Mouse (Mus musculus) midbrain, embryonic 10.5 days (tissue): ENCODE data around the gene Calm1. TPM values are rescaled to one million over a fixed set of nuclear protein-coding genes. Genes with fewer than 3 reads are reported as not detected.

Experiments used
- DNase-seq: peaks from one replicate; pipeline ENCODE4 v3.0.0-alpha.2; 2017; ENCODE audit warnings: low spot score
- H3K27ac ChIP-seq: fragments of 300-500 bp; sonication (generic); replicated peaks from 2 replicates; pipeline ENCODE4 v1.5.1; 2016; ENCODE audit warnings: mild to moderate bottlenecking
- H3K27me3 ChIP-seq: fragments of 300-500 bp; sonication (generic); 2 replicates; pipeline ENCODE4 v1.6.1; 2016; ENCODE audit warnings: low read depth, mild to moderate bottlenecking; ENCODE audit not compliant: poor library complexity, severe bottlenecking
- H3K36me3 ChIP-seq: fragments of 300-500 bp; sonication (generic); 2 replicates; pipeline ENCODE4 v1.6.1; 2016; ENCODE audit warnings: mild to moderate bottlenecking, moderate library complexity
- H3K4me1 ChIP-seq: fragments of 300-500 bp; sonication (generic); 2 replicates; pipeline ENCODE4 v1.6.1; 2016
- H3K4me3 ChIP-seq: fragments of 300-500 bp; sonication (generic); 2 replicates; pipeline ENCODE4 v1.5.1; 2016; ENCODE audit warnings: mild to moderate bottlenecking, moderate library complexity
- H3K9me3 ChIP-seq: fragments of 300-500 bp; sonication (generic); replicated peaks from 2 replicates; pipeline ENCODE4 v1.6.1; 2016; ENCODE audit warnings: mild to moderate bottlenecking
- WGBS: fragments of 180-500 bp; shearing (Covaris S2); methylation state at CpG from one replicate; pipeline ENCODE4 v1.1.7; 2016; 5-methylcytosine and 5-hydroxymethylcytosine counted together
- polyA plus RNA-seq: library from polyadenylated mRNA; unstranded; fragments of >200 nt; fragmentation: Nextera tagmentation; extraction: Ambion mirVana; gene quantifications from 2 replicates; pipeline ENCODE4 v1.2.1, GENCODE M21; 2016

The Calm1 gene
- 1,473 and 1,491 TPM in 2 replicates for polyA plus RNA-seq

DNA sequence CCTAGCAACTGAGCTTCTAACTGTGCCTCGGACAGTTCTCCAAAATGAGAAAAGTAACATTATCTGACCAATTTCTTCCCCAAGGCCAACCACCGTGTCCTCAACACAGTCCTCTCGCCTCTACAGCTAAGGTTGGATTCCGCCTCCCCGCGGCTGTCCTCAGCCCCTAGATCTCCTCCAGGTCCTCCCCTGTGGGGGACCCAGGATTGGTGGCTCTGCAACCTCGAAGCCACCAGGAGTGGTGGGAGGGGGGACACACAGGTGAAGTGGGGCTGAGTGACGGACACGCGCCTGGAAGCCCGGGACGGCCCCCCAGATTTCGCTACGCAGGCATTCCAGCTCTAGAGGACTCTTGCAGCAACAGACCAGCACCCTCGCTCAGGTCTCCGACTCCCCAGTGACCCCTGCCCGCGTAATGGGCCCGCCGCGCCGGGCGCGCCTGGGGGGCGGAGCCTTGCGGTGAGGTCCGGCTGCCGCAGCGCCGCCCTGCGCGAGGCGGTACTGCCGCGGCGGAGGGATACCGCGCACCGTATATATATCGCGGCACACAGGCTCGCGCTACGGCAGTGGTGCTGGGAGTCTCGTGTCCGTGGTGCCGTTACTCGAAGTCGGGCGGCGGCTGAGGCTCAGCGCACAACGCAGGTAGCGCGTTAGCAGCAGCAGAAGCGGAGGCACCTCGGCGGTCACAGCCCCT lies at the start of gene Calm1:
TSS of gene Calm1 (plus strand) at position 469 of the 694 bp plus-strand sequence.
- Histone ChIP-seq H3K27ac (peak within 1 kb of the TSS; percentile 94), H3K4me1 (peaks cover 32% of the 10 kb centered on the region)

GRCm38 (mm10) chr12:100152466-100152865 lies 46.8 kb upstream of the Calm1 start:
- H3K9me3 ChIP-seq = no peaks in the 10 kb centered on the region
- 94% methylated on average over 7 of the region's 7 CpGs for WGBS
- H3K27me3 ChIP-seq = no peaks in the 10 kb centered on the region
- no peak for DNase-seq
- H3K4me3 ChIP-seq = no peak overlapping the region
- no peaks in the 10 kb centered on the region for H3K4me1 ChIP-seq
- peaks cover 39% of the 10 kb centered on the region for H3K36me3 ChIP-seq
- no peak overlapping the region for H3K27ac ChIP-seq

More for the DNA sequence above, at the start of gene Calm1:
- H3K27me3 ChIP-seq = no peaks in the 10 kb centered on the region; the same call in 1 of the 2 replicates
- under 1% methylated on average over 58 of the region's 58 CpGs for WGBS
- H3K4me3 ChIP-seq = peak within 1 kb of the TSS; percentile 100
- DNase-seq = peak; percentile 94
- no peaks in the 10 kb centered on the region for H3K9me3 ChIP-seq
- H3K36me3 ChIP-seq = peaks cover 19% of the 10 kb centered on the region

- Histone ChIP-seq H3K4me1 (peaks cover 9% of the 10 kb centered on the region), H3K27me3 (no peaks in the 10 kb centered on the region), H3K36me3 (peaks cover 3% of the 10 kb centered on the region; the same call in 1 of the 2 replicates), H3K4me3 (peak within 1 kb of the TSS; percentile 61), H3K27ac (peak within 1 kb of the TSS; percentile 93), H3K9me3 (no peaks in the 10 kb centered on the region)
- WGBS = under 1% methylated on average over 26 of the region's 26 CpGs
- DNase-seq = peak; percentile 91
Observed at GRCm38 (mm10) chr12:100159261-100159975, 39.8 kb upstream of the Calm1 start, which contains the start of gene Nrde2. Nrde2 (minus strand) TSS chr12:100159653.

GRCm38 (mm10) chr12:100164991-100165500 lies 34.2 kb upstream of the Calm1 start:
- no peak overlapping the region for H3K27ac ChIP-seq
- WGBS = 82% methylated on average over 7 of the region's 7 CpGs

DNA sequence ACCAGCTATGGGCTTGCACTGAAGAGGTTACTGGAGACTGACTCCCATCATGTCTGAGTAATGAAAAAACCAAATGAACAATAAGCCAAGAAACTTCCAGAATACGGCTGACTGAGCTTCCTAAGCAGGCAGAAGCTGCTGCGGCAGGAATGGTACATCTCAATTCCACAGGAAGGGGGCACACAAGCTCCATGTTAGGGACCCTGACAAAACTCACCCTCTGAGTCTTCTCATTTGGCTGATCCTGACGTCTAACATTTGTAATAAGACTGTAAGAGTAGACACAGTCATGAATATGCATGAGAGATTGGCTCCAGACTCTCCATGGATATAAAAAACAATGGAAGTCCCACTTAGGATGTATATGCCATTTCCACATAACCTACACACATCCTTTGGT lies 33.1 kb upstream of the Calm1 start:
- 26% methylated on average over 3 of the region's 3 CpGs for WGBS
- Histone ChIP-seq H3K27ac (no peak overlapping the region), H3K4me3 (no peak overlapping the region), H3K4me1 (peaks cover 17% of the 10 kb centered on the region), H3K27me3 (no peaks in the 10 kb centered on the region), H3K36me3 (no peaks in the 10 kb centered on the region), H3K9me3 (no peaks in the 10 kb centered on the region)
- peak; percentile 50 for DNase-seq

More at GRCm38 (mm10) chr12:100164991-100165500, 34.2 kb upstream of the Calm1 start:
- DNase-seq = no peak
- H3K4me3 ChIP-seq = no peak overlapping the region
- no peaks in the 10 kb centered on the region for H3K9me3 ChIP-seq
- no peaks in the 10 kb centered on the region for H3K36me3 ChIP-seq
- H3K27me3 ChIP-seq = no peaks in the 10 kb centered on the region
- H3K4me1 ChIP-seq = peaks cover 17% of the 10 kb centered on the region

DNA sequence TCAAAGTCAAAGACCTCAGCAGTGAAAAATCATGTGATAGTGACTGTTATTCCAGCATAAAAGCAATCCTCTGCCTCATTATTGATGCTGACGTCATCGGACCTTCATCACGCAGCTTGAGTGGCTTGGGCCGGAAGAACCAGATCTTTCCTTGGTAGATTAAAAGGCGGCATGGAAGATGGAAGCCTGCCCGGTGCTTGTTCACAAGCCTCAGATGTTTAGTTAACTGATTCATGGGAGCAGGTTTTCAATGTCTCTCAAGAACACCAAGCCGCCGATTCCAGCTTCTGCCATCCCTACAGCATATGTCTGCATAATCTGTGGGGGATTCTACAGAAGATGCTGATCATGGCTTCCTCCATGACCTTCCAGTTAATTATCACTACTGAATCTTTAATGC lies 32.3 kb upstream of the Calm1 start:
- WGBS = 87% methylated on average over 8 of the region's 8 CpGs

GRCm38 (mm10) chr12:100167502-100167901 lies 31.7 kb upstream of the Calm1 start:
- Histone ChIP-seq H3K4me1 (peaks cover 17% of the 10 kb centered on the region), H3K9me3 (no peaks in the 10 kb centered on the region), H3K27ac (peak overlapping the region; percentile 80), H3K27me3 (no peaks in the 10 kb centered on the region), H3K4me3 (peak overlapping the region; percentile 48; the same call in 1 of the 2 replicates), H3K36me3 (no peaks in the 10 kb centered on the region)
- DNase-seq = no peak
- 91% methylated on average over 1 of the region's 1 CpGs for WGBS

More for the DNA sequence above, 32.3 kb upstream of the Calm1 start:
- H3K27me3 ChIP-seq = no peaks in the 10 kb centered on the region
- H3K4me1 ChIP-seq = peaks cover 17% of the 10 kb centered on the region
- no peaks in the 10 kb centered on the region for H3K36me3 ChIP-seq
- no peak overlapping the region for H3K27ac ChIP-seq
- DNase-seq = no peak
- no peak overlapping the region for H3K4me3 ChIP-seq
- no peaks in the 10 kb centered on the region for H3K9me3 ChIP-seq

- DNase-seq = peak; percentile 54
- peaks cover 17% of the 10 kb centered on the region for H3K4me1 ChIP-seq
- WGBS = 13% methylated on average over 28 of the region's 28 CpGs
- peak overlapping the region; percentile 48 for H3K4me3 ChIP-seq
- no peaks in the 10 kb centered on the region for H3K9me3 ChIP-seq
- H3K36me3 ChIP-seq = no peaks in the 10 kb centered on the region
- no peaks in the 10 kb centered on the region for H3K27me3 ChIP-seq
- H3K27ac ChIP-seq = peak overlapping the region; percentile 80
Observed at GRCm38 (mm10) chr12:100167931-100168871, 31.0 kb upstream of the Calm1 start.

GRCm38 (mm10) chr12:100172481-100172880 lies 26.8 kb upstream of the Calm1 start:
- peaks cover 17% of the 10 kb centered on the region for H3K4me1 ChIP-seq
- 82% methylated on average over 7 of the region's 7 CpGs for WGBS
- no peak overlapping the region for H3K27ac ChIP-seq
- H3K36me3 ChIP-seq = no peaks in the 10 kb centered on the region
- no peak for DNase-seq
- H3K27me3 ChIP-seq = no peaks in the 10 kb centered on the region
- H3K9me3 ChIP-seq = no peaks in the 10 kb centered on the region
- no peak overlapping the region for H3K4me3 ChIP-seq

GRCm38 (mm10) chr12:100176469-100177056 lies 22.7 kb upstream of the Calm1 start:
- H3K27ac ChIP-seq = no peak overlapping the region

DNA sequence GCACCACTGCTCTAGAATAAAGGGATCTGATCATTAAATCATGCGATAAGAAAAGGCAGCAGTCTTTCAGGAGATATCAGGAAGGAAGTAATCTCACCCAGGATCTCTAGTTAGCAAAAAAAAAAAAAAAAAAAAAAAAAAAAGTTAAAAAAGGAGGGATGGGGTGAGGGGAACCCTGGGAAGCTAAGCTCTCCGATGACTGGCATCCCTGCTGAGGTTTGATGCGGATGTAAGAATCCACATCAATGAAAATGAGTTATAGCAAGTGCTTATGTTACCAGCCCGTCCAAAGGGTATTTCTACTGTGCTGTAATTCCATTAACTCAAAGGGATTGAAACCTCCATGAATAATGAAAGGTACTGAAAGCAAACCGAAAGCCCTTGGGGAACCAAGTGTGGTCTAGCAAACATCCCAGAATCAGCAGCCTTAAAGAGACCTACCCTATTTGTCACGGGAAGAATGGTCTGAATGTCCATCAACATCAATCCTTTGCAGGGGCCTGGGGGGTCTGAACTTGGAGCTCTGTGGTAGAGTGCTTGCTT lies 20.3 kb upstream of the Calm1 start:
- Histone ChIP-seq H3K36me3 (no peaks in the 10 kb centered on the region), H3K27ac (no peak overlapping the region), H3K27me3 (no peaks in the 10 kb centered on the region), H3K4me3 (no peak overlapping the region), H3K4me1 (peaks cover 14% of the 10 kb centered on the region), H3K9me3 (0 out of 2 replicates have a peak, but pooled peaks cover 4% of the 10 kb centered on the region)
- DNase-seq = no peak
- WGBS = 44% methylated on average over 6 of the region's 6 CpGs

More at GRCm38 (mm10) chr12:100176469-100177056, 22.7 kb upstream of the Calm1 start:
- Histone ChIP-seq H3K4me3 (no peak overlapping the region), H3K4me1 (peaks cover 14% of the 10 kb centered on the region), H3K9me3 (no peaks in the 10 kb centered on the region), H3K27me3 (no peaks in the 10 kb centered on the region), H3K36me3 (no peaks in the 10 kb centered on the region)
- 69% methylated on average over 11 of the region's 11 CpGs for WGBS
- DNase-seq = no peak
